Mouse (Mus musculus) ovary, adult 18-20 months (tissue): ENCODE data around the gene Spint3.

Source experiments
- DNase-seq: peaks from one replicate; pipeline ENCODE4 v3.0.0; 2022; ENCODE audit warnings: low spot score, mixed read lengths

Spint3 gene

DNA sequence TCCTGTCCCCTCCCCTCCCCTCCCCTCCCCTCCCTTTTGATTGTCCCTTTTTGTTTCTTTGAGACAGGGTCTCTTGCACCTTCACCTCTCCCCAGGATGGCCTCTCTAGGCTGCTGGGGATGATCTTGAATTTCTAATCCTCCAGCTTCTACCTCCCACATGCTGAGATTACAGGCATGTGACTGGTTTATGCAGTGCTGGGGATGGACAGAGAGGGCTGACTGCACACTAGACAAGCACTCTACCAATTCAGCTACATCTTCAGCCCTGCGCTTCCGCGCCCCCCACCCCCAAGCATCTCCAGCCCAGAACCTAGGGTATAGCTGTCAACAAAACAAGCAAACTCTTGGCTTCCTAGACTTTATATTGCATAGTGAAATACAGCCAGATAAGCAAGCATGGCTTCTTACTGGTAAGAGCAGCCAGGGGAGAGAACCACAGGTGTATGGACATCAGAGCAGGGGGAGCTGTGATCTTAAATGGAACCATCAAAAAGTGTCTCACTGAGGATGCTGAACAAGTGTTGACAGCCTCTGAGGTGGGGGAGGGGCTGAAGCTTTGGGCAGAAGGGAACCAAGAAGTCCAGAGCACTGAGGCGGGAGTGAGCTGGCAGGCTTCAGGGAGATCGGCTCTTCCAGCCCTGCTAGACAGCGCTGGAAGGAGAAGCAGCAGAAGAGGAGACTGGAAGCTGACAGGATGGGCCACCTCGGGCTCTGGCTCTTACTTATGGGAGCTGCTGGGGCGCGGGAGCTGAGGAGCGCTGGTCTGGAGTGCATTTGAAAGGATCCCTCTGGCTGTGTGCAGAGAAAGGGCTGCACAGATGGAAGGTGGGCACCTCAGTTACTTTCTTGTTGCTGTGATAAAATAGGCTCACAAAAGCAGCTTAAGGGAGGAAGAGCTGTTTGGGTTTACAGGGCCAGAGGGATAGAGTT is 23.0 kb downstream of the Spint3 start:
- no peak for DNase-seq

DNA sequence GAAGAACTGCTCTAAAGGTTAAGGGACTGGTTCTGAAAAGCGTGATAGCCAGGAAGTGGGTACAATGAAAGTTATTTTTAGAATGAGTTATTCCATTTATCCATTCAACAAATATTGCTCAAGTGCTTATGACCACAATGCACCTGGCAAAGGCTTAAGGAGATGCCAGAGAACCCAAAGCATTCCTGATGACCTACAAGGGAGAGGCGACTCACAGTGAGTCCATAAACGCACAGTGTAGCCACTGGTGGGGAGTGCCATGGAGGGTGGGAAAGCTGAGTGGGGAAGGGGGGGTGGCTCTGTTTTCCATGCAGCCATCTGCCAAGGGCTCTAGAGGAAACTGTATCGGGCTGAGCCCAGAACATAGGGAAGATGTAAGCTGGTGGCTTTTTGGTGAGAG is 23.9 kb downstream of the Spint3 start:
- no peak for DNase-seq

DNA sequence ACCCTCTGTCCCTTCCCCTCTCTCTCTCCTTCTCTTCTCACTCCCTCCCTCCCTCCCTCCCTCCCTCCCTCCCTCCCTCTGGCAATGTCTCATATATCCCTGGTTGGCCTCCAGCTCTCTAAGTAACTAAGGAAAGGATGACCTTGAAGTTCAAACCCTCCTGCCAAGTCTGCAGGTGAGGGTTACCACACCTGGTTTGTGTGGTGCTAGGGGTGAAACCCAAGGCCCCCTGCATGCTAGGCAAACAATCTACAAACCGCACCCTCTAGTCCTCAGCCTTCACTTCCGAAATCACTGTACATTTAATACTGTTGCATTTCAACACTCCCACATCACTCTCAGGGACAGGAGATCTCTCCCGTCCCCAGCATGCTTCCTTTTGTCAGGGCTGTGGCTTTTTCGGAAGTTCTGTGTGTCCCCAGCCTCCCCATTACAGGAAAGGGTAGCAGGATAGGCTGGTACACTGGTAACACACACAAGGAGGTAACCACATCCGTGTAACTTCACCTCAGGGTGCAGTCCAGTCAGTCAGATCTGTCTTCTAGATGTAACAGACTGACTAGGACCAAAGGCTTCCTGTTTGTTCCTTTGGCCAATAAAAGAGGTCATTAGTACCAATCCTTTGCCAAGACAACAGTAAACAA is 28.7 kb downstream of the Spint3 start:
- DNase-seq, result no peak

GRCm38 (mm10) chr2:164543745-164544144 is 29.5 kb downstream of the Spint3 start:
- no peak for DNase-seq

DNA sequence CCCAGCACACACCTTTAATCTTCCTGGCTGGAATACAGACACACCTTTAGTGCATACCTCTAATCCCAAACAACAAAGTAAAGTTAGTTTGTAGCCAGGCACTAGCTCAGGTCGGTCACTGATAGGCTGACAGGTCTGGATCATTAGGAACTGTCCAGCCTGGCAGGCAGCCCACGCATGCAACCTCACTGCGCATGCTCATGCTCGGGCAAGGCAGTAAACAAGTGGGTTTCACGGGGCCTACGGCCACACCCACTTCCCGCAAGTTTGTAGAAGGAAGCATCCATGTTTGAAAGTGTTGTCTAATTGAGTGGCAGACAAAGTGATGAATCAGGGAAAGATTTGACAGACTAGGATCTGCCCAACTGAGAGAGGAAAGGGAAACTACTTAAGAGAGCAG is 30.7 kb downstream of the Spint3 start:
- DNase-seq, result no peak

DNA sequence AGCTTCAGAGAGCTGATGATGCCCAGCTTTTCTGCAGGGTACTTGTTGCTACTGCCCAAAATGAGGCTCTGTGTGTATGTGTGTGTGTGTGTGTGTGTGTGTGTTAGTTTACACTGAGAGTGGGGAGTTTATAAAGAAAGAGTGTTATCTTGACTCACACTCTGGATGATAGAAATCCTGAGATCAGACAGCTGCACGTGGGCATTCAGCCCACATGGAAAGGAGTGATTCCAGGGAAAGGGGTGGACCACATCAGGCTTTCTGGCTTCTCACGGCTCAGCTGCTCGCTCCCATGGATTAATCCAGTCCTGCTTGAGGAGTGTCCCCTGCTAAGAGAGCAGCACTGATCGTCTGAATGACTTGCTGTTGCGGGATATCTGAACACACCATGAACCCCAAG is 31.1 kb downstream of the Spint3 start:
- no peak for DNase-seq

DNA sequence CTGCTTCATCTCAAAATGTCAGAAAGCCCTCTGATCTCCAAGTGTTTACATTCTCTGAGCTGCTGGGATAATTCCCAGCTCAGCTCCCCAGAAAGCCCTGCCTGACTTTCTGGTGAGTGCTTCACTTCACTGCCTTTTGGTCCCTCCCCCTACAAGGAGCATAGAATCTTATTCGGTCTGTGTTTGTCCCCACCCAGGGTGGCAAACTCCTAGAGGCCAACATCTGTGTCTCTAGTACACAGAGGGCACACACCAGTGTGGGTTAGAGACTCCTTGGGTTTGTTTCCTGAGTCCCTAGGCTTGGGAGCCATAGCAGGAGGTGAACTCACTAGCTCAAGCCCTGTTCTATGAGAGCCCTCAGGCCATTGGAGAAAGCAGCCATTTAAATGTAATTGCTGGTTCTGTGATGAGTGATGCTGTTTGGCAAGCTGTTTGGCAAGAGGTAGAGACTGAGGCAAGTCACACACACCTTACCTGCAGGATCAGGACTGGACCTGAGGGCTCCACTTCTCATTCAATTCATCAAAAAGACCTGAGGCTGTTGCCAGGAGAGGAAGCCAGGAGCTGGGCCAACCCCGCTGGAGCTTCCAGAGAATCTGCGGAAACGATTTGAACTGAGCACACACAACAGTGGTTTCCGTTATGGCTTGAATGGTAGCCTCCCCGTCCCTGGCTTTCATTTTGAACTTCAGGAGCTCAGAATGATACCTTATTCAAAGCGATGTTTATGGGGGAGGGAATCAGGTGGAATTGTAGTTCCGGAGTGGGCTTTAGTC is 32.4 kb downstream of the Spint3 start:
- DNase-seq, result no peak

DNA sequence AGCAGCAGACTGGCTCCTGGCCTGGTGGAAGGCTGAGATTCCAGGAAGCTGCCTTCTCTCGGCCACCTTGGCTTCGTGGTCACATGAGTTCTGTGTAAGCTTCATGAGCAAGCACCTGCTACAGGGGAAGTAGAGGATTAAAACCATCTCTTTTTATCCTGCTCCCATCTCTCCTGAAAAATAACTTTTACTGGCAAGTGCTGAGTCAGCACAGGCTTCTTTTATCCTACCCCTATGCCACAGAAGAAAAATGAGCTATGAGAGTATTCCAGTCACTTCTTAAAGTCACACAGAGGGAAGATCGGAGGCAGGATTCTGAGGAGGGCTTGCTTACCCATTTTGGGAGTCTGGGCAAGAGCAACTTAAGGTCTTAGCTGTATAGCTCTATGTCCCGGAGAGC is 36.3 kb downstream of the Spint3 start:
- DNase-seq, result no peak

DNA sequence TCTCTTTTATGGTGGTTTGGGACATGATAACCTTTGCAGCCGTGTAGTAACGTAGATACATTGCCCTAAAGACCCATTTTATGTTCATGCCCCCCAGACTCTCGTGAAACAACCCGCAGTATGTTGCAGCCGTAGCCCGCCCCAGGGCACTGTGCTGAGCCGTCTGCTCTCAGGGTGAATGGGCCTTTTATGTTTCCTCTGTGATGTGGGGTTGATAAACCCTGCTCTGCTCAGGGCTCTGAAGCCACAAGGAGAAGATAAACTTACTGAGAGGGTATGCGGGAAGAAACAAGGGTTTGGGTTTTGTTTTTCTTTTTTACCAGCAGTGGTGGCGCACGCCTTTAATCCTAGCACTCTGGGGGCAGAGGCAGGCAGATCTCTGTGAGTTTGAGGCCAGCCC is 38.9 kb downstream of the Spint3 start:
- DNase-seq, result no peak

GRCm38 (mm10) chr2:164531169-164531568 is 42.1 kb downstream of the Spint3 start:
- DNase-seq, result no peak

DNA sequence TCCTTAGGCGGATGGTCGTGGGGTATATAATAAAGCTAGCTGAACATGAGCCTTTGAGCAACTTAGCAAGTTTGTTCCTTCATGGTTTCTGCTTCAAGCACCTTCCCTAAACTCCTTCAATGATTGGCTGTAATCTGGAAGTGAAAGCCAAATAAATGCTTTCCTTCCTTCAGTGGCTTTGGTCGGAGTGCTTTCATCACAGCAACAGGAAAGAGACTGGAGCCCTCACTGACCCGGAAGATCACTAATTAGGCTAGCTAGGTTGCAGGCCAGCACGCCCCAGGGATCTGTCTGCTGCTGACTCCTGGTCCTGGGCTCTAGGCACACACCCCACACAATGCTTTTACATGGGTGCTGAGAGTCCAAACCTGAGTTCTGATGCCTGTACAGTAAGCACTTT is 44.7 kb downstream of the Spint3 start:
- DNase-seq, result no peak

DNA sequence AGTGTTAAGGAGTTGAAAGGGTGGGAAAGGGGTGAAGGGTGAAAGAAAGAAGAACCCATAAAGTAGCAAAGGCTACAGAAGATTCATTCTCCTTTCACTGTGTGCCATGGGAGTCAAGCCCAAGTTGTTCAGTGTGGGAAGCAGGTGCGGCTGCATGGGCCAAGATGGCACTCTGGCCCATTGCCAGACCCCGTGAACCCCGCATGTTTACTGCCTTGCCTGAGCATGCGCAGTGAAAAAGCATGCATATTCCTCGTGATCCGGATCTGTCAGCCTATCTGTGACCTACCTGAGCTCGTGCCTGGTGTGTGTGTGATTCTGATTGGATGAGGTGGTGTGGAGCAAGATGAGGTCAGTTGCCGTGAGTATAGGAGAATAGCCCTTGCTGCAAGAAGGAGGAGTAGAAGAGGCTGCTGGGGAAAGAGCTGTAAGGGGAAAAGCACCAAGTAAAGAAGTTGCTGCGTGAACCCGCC is 49.9 kb downstream of the Spint3 start:
- DNase-seq, result no peak

- DNase-seq, result no peak
Observed at GRCm38 (mm10) chr2:164522280-164522679, 51.0 kb downstream of the Spint3 start.

- no peak for DNase-seq
Observed at GRCm38 (mm10) chr2:164521841-164522240, 51.4 kb downstream of the Spint3 start.

DNA sequence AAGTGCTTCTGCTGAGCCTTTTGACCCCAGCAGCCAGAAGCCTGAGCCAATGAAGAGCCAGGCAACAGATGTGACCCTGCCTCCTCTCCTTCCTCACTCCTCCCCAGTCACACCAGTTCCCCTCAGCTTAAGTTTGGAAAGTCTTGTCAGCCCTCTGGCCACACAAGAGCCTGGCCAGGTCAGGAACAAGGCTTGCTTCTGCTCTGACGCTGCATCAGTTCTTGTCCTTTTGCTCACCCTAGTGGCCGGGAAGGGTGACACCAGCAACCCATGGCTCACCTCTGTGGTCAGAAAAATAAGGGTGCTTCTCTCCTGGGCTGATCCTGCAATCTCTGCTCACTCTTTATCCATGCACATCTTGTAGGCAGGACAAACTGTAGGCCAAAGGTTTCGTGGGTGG is 52.5 kb downstream of the Spint3 start:
- DNase-seq, result no peak
